Mouse (Mus musculus) MEL (cell line): ENCODE data around the gene Lrrc32. TPM values are rescaled to one million over a fixed set of nuclear protein-coding genes. Genes with fewer than 3 reads are reported as not detected.

Experiments
- DNase-seq: peaks from one replicate; pipeline ENCODE4 v3.0.0; 2011; ENCODE audit warnings: low read depth, low spot score
- H3K27ac ChIP-seq: 2 replicates; pipeline ENCODE4 v1.5.1; 2012; ENCODE audit warnings: low read depth, mild to moderate bottlenecking, control low read depth, low read length, moderate library complexity; ENCODE audit not compliant: control insufficient read depth
- H3K27me3 ChIP-seq, 2 experiments: fragments of 150-350 bp in 1 of 2; sonication (generic) in 1 of 2; 2 replicates each; pipeline ENCODE4 v1.6.1; 2012; ENCODE audit warnings: low read length in 2 of 2, mild to moderate bottlenecking in 2 of 2, improper control_type of control experiment in 1 of 2, moderate library complexity in 1 of 2; ENCODE audit not compliant: insufficient read depth in 2 of 2, control insufficient read depth in 1 of 2
- H3K36me3 ChIP-seq, 2 experiments: 2 replicates each; pipeline ENCODE4 v1.6.1; 2012 to 2014; ENCODE audit warnings: low read length in 2 of 2, improper control_type of control experiment in 1 of 2, inconsistent platforms in 1 of 2, mild to moderate bottlenecking in 1 of 2; ENCODE audit not compliant: insufficient read depth in 2 of 2, control insufficient read depth in 1 of 2
- H3K4me1 ChIP-seq, 2 experiments: fragments of 150-350 bp in 1 of 2; sonication (generic) in 1 of 2; 2 replicates each; pipeline ENCODE4 v1.6.1; 2012; ENCODE audit warnings: low read length in 2 of 2, improper control_type of control experiment in 1 of 2, mild to moderate bottlenecking in 1 of 2; ENCODE audit not compliant: insufficient read depth in 2 of 2, control insufficient read depth in 1 of 2
- H3K4me3 ChIP-seq, 2 experiments: fragments of 150-350 bp in 1 of 2; sonication (generic) in 1 of 2; 2 replicates each; pipeline ENCODE4 v1.5.1; 2012; ENCODE audit warnings: low read depth in 2 of 2, low read length in 2 of 2, mild to moderate bottlenecking in 2 of 2, moderate library complexity in 2 of 2, control low read depth in 1 of 2, improper control_type of control experiment in 1 of 2; ENCODE audit not compliant: control insufficient read depth in 1 of 2, insufficient read depth in 1 of 2
- H3K79me2 ChIP-seq: 2 replicates; pipeline ENCODE4 v1.6.1; 2012; ENCODE audit warnings: mild to moderate bottlenecking, low read length, moderate library complexity; ENCODE audit not compliant: control insufficient read depth, poor library complexity, insufficient read depth
- H3K9ac ChIP-seq: 2 replicates; pipeline ENCODE4 v1.6.1; 2012; ENCODE audit warnings: low read depth, mild to moderate bottlenecking, control low read depth, low read length, moderate library complexity; ENCODE audit not compliant: control insufficient read depth, poor library complexity, severe bottlenecking
- H3K9me3 ChIP-seq: fragments of 150-350 bp; sonication (generic); replicated peaks from 2 replicates; pipeline ENCODE4 v1.6.1; 2012; ENCODE audit warnings: mild to moderate bottlenecking, low read length, improper control_type of control experiment, moderate library complexity; ENCODE audit not compliant: insufficient read depth
- CTCF ChIP-seq, 3 experiments: IDR thresholded peaks in 2 of 3; conservative IDR thresholded peaks in 1 of 3; 2 replicates each; pipeline ENCODE4 v1.5.1; 2011 to 2012; ENCODE audit warnings: low read length in 3 of 3, low read depth in 2 of 3, mild to moderate bottlenecking in 2 of 3, improper control_type of control experiment in 1 of 3, inconsistent platforms in 1 of 3, mixed read lengths in 1 of 3, moderate library complexity in 1 of 3; ENCODE audit not compliant: control insufficient read depth in 1 of 3, insufficient read depth in 1 of 3, poor library complexity in 1 of 3, severe bottlenecking in 1 of 3
- ELF1 ChIP-seq: IDR thresholded peaks from 2 replicates; pipeline ENCODE4 v1.6.1; 2014; ENCODE audit warnings: low read depth, mild to moderate bottlenecking, inconsistent platforms, low read length, improper control_type of control experiment, moderate library complexity
- GABPA ChIP-seq: IDR thresholded peaks from 2 replicates; pipeline ENCODE4 v1.6.1; 2012; ENCODE audit warnings: low read depth, mild to moderate bottlenecking, inconsistent platforms, low read length, improper control_type of control experiment, moderate library complexity
- HCFC1 ChIP-seq: IDR thresholded peaks from 2 replicates; pipeline ENCODE4 v1.6.1; 2012; ENCODE audit warnings: low read depth, mild to moderate bottlenecking, inconsistent platforms, low read length, improper control_type of control experiment, moderate library complexity
- JUND ChIP-seq: IDR thresholded peaks from 2 replicates; pipeline ENCODE4 v1.6.1; 2011; ENCODE audit warnings: low read depth, mild to moderate bottlenecking, improper control_type of control experiment, low read length
- MAX ChIP-seq: IDR thresholded peaks from 2 replicates; pipeline ENCODE4 v1.6.1; 2011; ENCODE audit warnings: low read length, improper control_type of control experiment
- NELFE ChIP-seq: IDR thresholded peaks from 2 replicates; pipeline ENCODE4 v1.6.1; 2011; ENCODE audit warnings: low read depth, low read length, improper control_type of control experiment
- NRF1 ChIP-seq: IDR thresholded peaks from 2 replicates; pipeline ENCODE4 v1.6.1; 2014; ENCODE audit warnings: low read depth, mild to moderate bottlenecking, inconsistent platforms, low read length, improper control_type of control experiment, moderate library complexity; ENCODE audit not compliant: poor library complexity, insufficient read depth, severe bottlenecking
- POLR2A ChIP-seq, 2 experiments: IDR thresholded peaks; 2 replicates each; pipeline ENCODE4 v1.6.1; 2011 to 2012; ENCODE audit warnings: low read length in 2 of 2, mild to moderate bottlenecking in 2 of 2, control low read depth in 1 of 2, improper control_type of control experiment in 1 of 2, low read depth in 1 of 2, moderate library complexity in 1 of 2; ENCODE audit not compliant: control insufficient read depth in 1 of 2, insufficient read depth in 1 of 2, poor library complexity in 1 of 2
- POLR2AphosphoS5 ChIP-seq: IDR thresholded peaks from 2 replicates; pipeline ENCODE4 v1.6.1; 2012; ENCODE audit warnings: low read depth, borderline replicate concordance, mild to moderate bottlenecking, inconsistent platforms, low read length, moderate library complexity, mixed read lengths
- RAD21 ChIP-seq: IDR thresholded peaks from 2 replicates; pipeline ENCODE4 v1.6.1; 2011; ENCODE audit warnings: mild to moderate bottlenecking, low read depth, low read length, improper control_type of control experiment
- RCOR1 ChIP-seq: IDR thresholded peaks from 2 replicates; pipeline ENCODE4 v1.6.1; 2012; ENCODE audit warnings: low read depth, mild to moderate bottlenecking, inconsistent platforms, low read length, improper control_type of control experiment
- SMC3 ChIP-seq: IDR thresholded peaks from 2 replicates; pipeline ENCODE4 v1.6.1; 2011; ENCODE audit warnings: low read depth, low read length, improper control_type of control experiment
- TBP ChIP-seq: IDR thresholded peaks from 2 replicates; pipeline ENCODE4 v1.8.0; 2011; ENCODE audit warnings: low read depth, low read length, improper control_type of control experiment
- ZNF384 ChIP-seq: IDR thresholded peaks from 2 replicates; pipeline ENCODE4 v1.6.1; 2012; ENCODE audit warnings: low read depth, mild to moderate bottlenecking, inconsistent platforms, low read length, improper control_type of control experiment
- polyA plus RNA-seq, 2 experiments: library from polyadenylated mRNA; stranded (reverse) in 1 of 2; unstranded in 1 of 2; fragments of >175 nt in 1 of 2; fragments of >200 nt in 1 of 2; gene quantifications; 2 replicates each; pipeline versions ENCODE4 v1.2.1 to v1.2.4; 2012; ENCODE audit warnings: low replicate concordance in 2 of 2, low read depth in 1 of 2; ENCODE audit not compliant: insufficient read length in 2 of 2, insufficient read depth in 1 of 2, missing spikeins in 1 of 2
- total RNA-seq: library from RNA; depleted of rRNA; stranded (reverse); fragments of 300-350 nt; gene quantifications from 2 replicates; pipeline ENCODE4 v1.2.3, GENCODE M21; 2012

The Lrrc32 gene
- total and polyA plus RNA-seq, 3 experiments: not detected

- no peaks in the 10 kb centered on the region; a peak in 2 of 4 replicates for H3K27me3 ChIP-seq
- H3K36me3 ChIP-seq: no peaks in the 10 kb centered on the region
- H3K27ac ChIP-seq: no peak overlapping the region
- no peaks in the 10 kb centered on the region for H3K9me3 ChIP-seq
- H3K4me1 ChIP-seq: no peaks in the 10 kb centered on the region
- DNase-seq: no peak
- H3K79me2 ChIP-seq: no peaks in the 10 kb centered on the region
- TF ChIP-seq POLR2A (IDR thresholded peaks at IDR 0.05; ENCODE audit: control insufficient read depth in 1 of 2, insufficient read depth in 1 of 2, low read depth in 1 of 2, low read length in 2 of 2, poor library complexity in 1 of 2) (no peak), NELFE (no peak), RAD21 (no peak), POLR2AphosphoS5 (no peak), GABPA (no peak)
- no peak overlapping the region for H3K4me3 ChIP-seq
- H3K9ac ChIP-seq: no peak overlapping the region
Measured at GRCm38 (mm10) chr7:98490328-98490727, 1.2 kb downstream of the Lrrc32 start.

- no peak for DNase-seq
- TF ChIP-seq ZNF384: no peak
- no peak for TF ChIP-seq ELF1
- no peak for TF ChIP-seq HCFC1
- no peak for TF ChIP-seq NRF1
- no peak for TF ChIP-seq POLR2A (IDR thresholded peaks at IDR 0.05; ENCODE audit: control insufficient read depth in 1 of 2, insufficient read depth in 1 of 2, low read depth in 1 of 2, low read length in 2 of 2, poor library complexity in 1 of 2)
- TF ChIP-seq TBP: no peak
- no peak for TF ChIP-seq RCOR1
- TF ChIP-seq SMC3: no peak
- no peak for TF ChIP-seq JUND
- TF ChIP-seq CTCF (IDR thresholded peaks at IDR 0.05 in 2 of 3, conservative IDR thresholded peaks at IDR 0.05 in 1 of 3; ENCODE audit: control insufficient read depth in 1 of 3, insufficient read depth in 1 of 3, low read depth in 2 of 3, low read length in 3 of 3, poor library complexity in 1 of 3, severe bottlenecking in 1 of 3): no peak
- TF ChIP-seq POLR2AphosphoS5: no peak
- no peak for TF ChIP-seq NELFE
- no peak for TF ChIP-seq MAX
- H3K9ac ChIP-seq: no peak overlapping the region
- no peaks in the 10 kb centered on the region for H3K4me1 ChIP-seq
- H3K27me3 ChIP-seq: peaks cover 0 to 1% of the 10 kb centered on the region in 2 experiments; a peak in 2 of 4 replicates
- H3K4me3 ChIP-seq: no peak overlapping the region
- H3K27ac ChIP-seq: no peak overlapping the region
- H3K36me3 ChIP-seq: no peaks in the 10 kb centered on the region
- H3K79me2 ChIP-seq: no peaks in the 10 kb centered on the region
- H3K9me3 ChIP-seq: no peaks in the 10 kb centered on the region
Measured at GRCm38 (mm10) chr7:98490911-98491310, 1.8 kb downstream of the Lrrc32 start.
